Mouse (Mus musculus) heart, embryonic 14.5 days (tissue): ENCODE measurements around the gene Tfeb. TPM values are rescaled to one million over a fixed set of nuclear protein-coding genes. Genes with fewer than 3 reads are reported as not detected.

Source experiments
- ATAC-seq: fragments of 200-750 bp; cut with Nextera tagmentation; 2 replicates; pipeline ENCODE4 v1.8.0; 2017; ENCODE audit warnings: low read depth, moderate TSS enrichment; ENCODE audit not compliant: insufficient number of reproducible peaks, insufficient read depth, low FRiP score
- H3K27ac ChIP-seq, 2 experiments: fragments of 200-500 bp in 1 of 2; fragments of 300-500 bp in 1 of 2; sonication (generic) in 1 of 2; replicated peaks in 1 of 2; 2 replicates each; pipeline ENCODE4 v1.5.1; 2012 to 2014; ENCODE audit warnings: low read depth in 2 of 2, low read length in 2 of 2, control low read depth in 1 of 2, mild to moderate bottlenecking in 1 of 2, mixed read lengths in 1 of 2; ENCODE audit not compliant: control insufficient read depth in 1 of 2, insufficient read depth in 1 of 2
- H3K27me3 ChIP-seq: fragments of 300-500 bp; sonication (generic); 2 replicates; pipeline ENCODE4 v1.6.1; 2014; ENCODE audit warnings: mild to moderate bottlenecking, low read length, control low read depth; ENCODE audit not compliant: control insufficient read depth, insufficient read depth
- H3K36me3 ChIP-seq: fragments of 300-500 bp; sonication (generic); 2 replicates; pipeline ENCODE4 v1.6.1; 2014; ENCODE audit warnings: mild to moderate bottlenecking, control low read depth, low read length, mixed read lengths; ENCODE audit not compliant: control insufficient read depth, insufficient read depth
- H3K4me1 ChIP-seq, 2 experiments: fragments of 200-500 bp in 1 of 2; fragments of 300-500 bp in 1 of 2; sonication (generic) in 1 of 2; 2 replicates each; pipeline ENCODE4 v1.6.1; 2012 to 2014; ENCODE audit warnings: low read length in 2 of 2, control low read depth in 1 of 2, mixed read lengths in 1 of 2; ENCODE audit not compliant: control insufficient read depth in 2 of 2, insufficient read depth in 2 of 2
- H3K4me2 ChIP-seq: fragments of 300-500 bp; sonication (generic); 2 replicates; pipeline ENCODE4 v1.6.1; 2014; ENCODE audit warnings: mild to moderate bottlenecking, low read length
- H3K4me3 ChIP-seq, 2 experiments: fragments of 200-500 bp in 1 of 2; fragments of 300-500 bp in 1 of 2; sonication (generic) in 1 of 2; 2 replicates each; pipeline ENCODE4 v1.5.1; 2012 to 2014; ENCODE audit warnings: low read length in 2 of 2, mild to moderate bottlenecking in 2 of 2, control low read depth in 1 of 2, low read depth in 1 of 2, moderate library complexity in 1 of 2; ENCODE audit not compliant: control insufficient read depth in 1 of 2, insufficient read depth in 1 of 2
- H3K9ac ChIP-seq: fragments of 300-500 bp; sonication (generic); 2 replicates; pipeline ENCODE4 v1.6.1; 2014; ENCODE audit warnings: mild to moderate bottlenecking, low read length
- H3K9me3 ChIP-seq: fragments of 300-500 bp; sonication (generic); 2 replicates; pipeline ENCODE4 v1.6.1; 2016; ENCODE audit warnings: low read length, control low read depth; ENCODE audit not compliant: control insufficient read depth
- WGBS: fragments of 180-500 bp; shearing (Covaris S2); extraction: QIAGEN DNeasy Blood & Tissue Kit; methylation state at CpG from one replicate; pipeline ENCODE4 v1.1.7; 2014; 5-methylcytosine and 5-hydroxymethylcytosine counted together
- polyA plus RNA-seq: library from polyadenylated mRNA; unstranded; fragments of >200 nt; fragmentation: Nextera tagmentation; extraction: Ambion mirVana; gene quantifications from 2 replicates; pipeline ENCODE4 v1.2.1, GENCODE M21; 2014

The Tfeb gene
- polyA plus RNA-seq, 1 experiment from 2014 or later, result 21.2 TPM

- no peak for ATAC-seq
- whole genome bisulfite sequencing, result 87% methylated on average over 10 of the region's 10 CpGs
- no peak overlapping the region for H3K9ac ChIP-seq
- no peaks in the 10 kb centered on the region for H3K27me3 ChIP-seq
- peaks cover 8% of the 10 kb centered on the region; the same call in 1 of the 2 replicates for H3K9me3 ChIP-seq
- H3K4me1 ChIP-seq, result peaks cover 30 to 47% of the 10 kb centered on the region in 2 experiments
- no peak overlapping the region for H3K27ac ChIP-seq
- H3K4me3 ChIP-seq, result no peak overlapping the region
- no peak overlapping the region for H3K4me2 ChIP-seq
- H3K36me3 ChIP-seq, result 0 out of 2 replicates have a peak, but pooled peaks cover 10% of the 10 kb centered on the region
Measured at GRCm38 (mm10) chr17:47744746-47745368, 8.0 kb downstream of the Tfeb start.

GRCm38 (mm10) chr17:47748791-47749553 is 12.1 kb downstream of the Tfeb start:
- peak overlapping the region; percentile 53 for H3K9ac ChIP-seq
- H3K27me3 ChIP-seq, result no peaks in the 10 kb centered on the region
- peak; percentile 36 for ATAC-seq
- WGBS, result 35% methylated on average over 14 of the region's 14 CpGs
- H3K4me3 ChIP-seq, result no peak overlapping the region
- H3K36me3 ChIP-seq, result peaks cover 13% of the 10 kb centered on the region; the same call in 1 of the 2 replicates
- H3K4me1 ChIP-seq, result peaks cover 24 to 32% of the 10 kb centered on the region in 2 experiments
- H3K4me2 ChIP-seq, result no peak overlapping the region
- peaks cover 8% of the 10 kb centered on the region; the same call in 1 of the 2 replicates for H3K9me3 ChIP-seq
- H3K27ac ChIP-seq, result peak overlapping the region; percentile 40 to 72

DNA sequence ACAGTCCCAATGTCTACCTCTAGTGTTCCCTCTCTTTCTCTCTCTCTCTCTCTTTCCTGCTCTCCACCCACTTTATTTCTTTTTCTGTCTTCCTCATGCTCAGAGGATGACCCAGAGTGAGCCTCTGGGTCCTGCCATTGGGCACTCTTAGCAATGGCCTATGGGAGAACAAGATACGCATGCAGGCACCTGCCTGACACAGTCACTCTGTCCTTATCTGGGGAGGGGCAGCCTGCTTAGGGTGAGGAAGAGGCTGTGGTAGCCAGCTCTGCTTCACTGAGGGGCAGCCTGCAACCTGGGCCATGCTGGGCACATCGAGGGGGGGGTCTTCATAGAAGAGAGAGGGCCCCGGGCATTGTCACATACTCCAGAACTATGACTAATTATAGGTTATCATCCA is 12.8 kb downstream of the Tfeb start:
- Histone ChIP-seq H3K4me2 (no peak overlapping the region), H3K9ac (no peak overlapping the region; the same call in 1 of the 2 replicates), H3K27me3 (no peaks in the 10 kb centered on the region), H3K36me3 (peaks cover 13% of the 10 kb centered on the region; the same call in 1 of the 2 replicates), H3K4me3 (no peak overlapping the region), H3K9me3 (peaks cover 6% of the 10 kb centered on the region; the same call in 1 of the 2 replicates), H3K4me1 (peaks cover 24 to 37% of the 10 kb centered on the region in 2 experiments), H3K27ac (peak overlapping the region; percentile 40 to 72)
- ATAC-seq, result no peak
- WGBS, result 75% methylated on average over 3 of the region's 3 CpGs

GRCm38 (mm10) chr17:47750101-47750500 is 13.3 kb downstream of the Tfeb start:
- Histone ChIP-seq H3K36me3 (peaks cover 13% of the 10 kb centered on the region; the same call in 1 of the 2 replicates), H3K9me3 (0 out of 2 replicates have a peak, but pooled peaks cover 2% of the 10 kb centered on the region), H3K9ac (no peak overlapping the region), H3K4me2 (no peak overlapping the region), H3K4me1 (peaks cover 24 to 37% of the 10 kb centered on the region in 2 experiments), H3K27me3 (no peaks in the 10 kb centered on the region), H3K27ac (no peak overlapping the region), H3K4me3 (no peak overlapping the region)
- ATAC-seq, result no peak
- 77% methylated on average over 6 of the region's 6 CpGs for WGBS

DNA sequence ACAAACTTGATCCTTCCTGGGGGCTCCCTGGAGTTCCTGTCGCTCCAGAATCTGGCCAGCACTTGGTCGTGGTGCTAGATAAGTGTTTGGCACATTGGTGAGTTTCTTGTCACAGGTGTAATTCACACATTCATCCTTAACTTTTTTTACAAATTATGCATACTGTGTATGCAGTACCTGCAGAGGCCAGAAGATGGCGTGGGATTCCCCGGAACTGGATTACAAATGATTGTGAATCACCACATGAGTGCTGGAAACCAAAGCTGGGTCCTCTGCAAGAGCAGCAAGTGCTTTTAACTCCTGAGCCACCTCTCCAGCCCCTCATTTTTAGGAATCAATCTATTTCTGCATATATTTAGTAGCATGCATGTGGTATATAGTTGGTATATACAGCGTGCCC is 15.0 kb downstream of the Tfeb start:
- no peak for ATAC-seq
- Histone ChIP-seq H3K27me3 (no peaks in the 10 kb centered on the region), H3K9ac (no peak overlapping the region), H3K9me3 (no peaks in the 10 kb centered on the region; the same call in 1 of the 2 replicates), H3K4me3 (no peak overlapping the region), H3K27ac (no peak overlapping the region), H3K36me3 (peaks cover 13% of the 10 kb centered on the region; the same call in 1 of the 2 replicates), H3K4me2 (no peak overlapping the region), H3K4me1 (peaks cover 30 to 43% of the 10 kb centered on the region in 2 experiments)
- WGBS, result 71% methylated on average over 5 of the region's 5 CpGs

GRCm38 (mm10) chr17:47753130-47753775 is 16.4 kb downstream of the Tfeb start:
- ATAC-seq, result no peak
- Histone ChIP-seq H3K4me3 (no peak overlapping the region), H3K36me3 (peaks cover 8% of the 10 kb centered on the region; the same call in 1 of the 2 replicates), H3K9ac (peak overlapping the region; percentile 52), H3K27ac (no peak overlapping the region; a peak in 1 of 4 replicates), H3K9me3 (no peaks in the 10 kb centered on the region; the same call in 1 of the 2 replicates), H3K27me3 (no peaks in the 10 kb centered on the region), H3K4me1 (peaks cover 35 to 52% of the 10 kb centered on the region in 2 experiments), H3K4me2 (0 out of 2 replicates have a peak overlapping the region, but pooled peaks have one; percentile 6)
- 15% methylated on average over 8 of the region's 8 CpGs for WGBS

DNA sequence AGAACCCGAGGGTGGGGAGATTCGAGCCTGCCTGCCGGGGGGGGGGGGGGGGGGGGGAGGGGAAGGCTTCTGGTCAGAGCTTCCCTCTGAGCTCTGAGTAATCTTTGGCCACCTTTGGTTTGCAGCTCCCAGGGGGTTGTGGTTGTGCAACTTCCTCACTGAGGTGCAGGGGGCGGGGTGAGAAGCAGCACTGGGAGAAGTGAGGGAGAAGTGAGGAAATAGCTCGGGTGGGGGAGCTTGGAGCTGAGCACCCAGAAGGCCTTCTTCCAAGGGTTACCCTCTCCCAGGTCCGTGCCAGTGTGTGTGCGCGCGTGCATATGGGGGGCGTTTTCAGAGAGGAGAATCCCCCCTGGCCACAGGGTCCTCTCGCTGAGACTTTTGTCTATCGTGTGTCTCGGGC is 17.4 kb downstream of the Tfeb start:
- H3K36me3 ChIP-seq, result peaks cover 8% of the 10 kb centered on the region; the same call in 1 of the 2 replicates
- no peak for ATAC-seq
- no peak overlapping the region for H3K27ac ChIP-seq
- H3K4me3 ChIP-seq, result no peak overlapping the region
- WGBS, result 72% methylated on average over 12 of the region's 13 CpGs
- no peaks in the 10 kb centered on the region; the same call in 1 of the 2 replicates for H3K9me3 ChIP-seq
- H3K27me3 ChIP-seq, result no peaks in the 10 kb centered on the region
- H3K4me2 ChIP-seq, result no peak overlapping the region
- peaks cover 32 to 52% of the 10 kb centered on the region in 2 experiments for H3K4me1 ChIP-seq
- H3K9ac ChIP-seq, result no peak overlapping the region
